Mouse (Mus musculus): ENCODE measurements around the gene Olfr801. TPM values are rescaled to one million over a fixed set of nuclear protein-coding genes. Genes with fewer than 3 reads are reported as not detected.

The Olfr801 gene
- polyA plus RNA-seq (2014; fragmentation: Nextera tagmentation; extraction: Ambion mirVana) = not detected in 2 replicates

DNA sequence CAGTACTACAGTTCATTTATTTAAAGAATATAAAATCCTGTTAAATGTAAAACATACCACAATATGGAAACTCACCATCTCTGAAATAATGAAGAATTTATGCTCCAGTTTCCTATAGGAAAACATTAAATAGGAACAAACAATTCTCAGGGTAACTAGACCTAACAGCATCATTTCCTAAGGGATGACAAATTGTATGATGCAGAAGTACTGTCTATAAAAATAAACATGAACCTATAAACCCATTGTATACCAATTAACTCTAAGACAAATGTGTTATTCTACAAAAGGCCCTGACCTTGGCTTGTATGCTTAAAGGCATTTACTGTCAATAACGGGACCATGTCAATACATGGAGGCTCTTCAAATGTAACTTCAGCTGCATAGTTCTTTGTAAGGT, at the start of gene Olfr801:
Gene Olfr801, minus strand, starts transcription at position 101 of the 400 bp plus-strand sequence.
- 79% methylated on average over 1 of the region's 1 CpGs for WGBS

DNA sequence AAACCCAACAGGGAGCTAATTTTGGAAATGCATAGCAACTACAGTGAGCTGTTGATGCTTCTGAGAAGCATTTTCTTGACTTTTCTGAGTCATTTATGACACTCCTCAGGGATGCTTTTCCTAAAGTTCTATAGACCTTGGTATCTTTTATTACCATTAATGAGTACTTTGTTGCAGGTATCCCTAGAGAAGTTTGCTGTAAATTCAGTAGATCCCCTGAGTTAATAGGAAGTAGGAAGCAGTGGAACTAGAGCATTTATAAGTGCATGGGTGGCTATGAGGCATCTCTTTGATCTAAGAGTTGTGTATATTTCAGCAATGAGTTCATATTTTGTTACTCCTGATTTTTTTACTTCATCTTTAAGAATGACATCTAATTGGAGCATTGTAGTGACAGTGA, 29.2 kb upstream of the Olfr801 start, which contains the start of gene Olfr804:
Gene Olfr804, plus strand, starts transcription at position 301 of the 400 bp plus-strand sequence.
- DNase-seq (ENCODE audit: low spot score) = no peak
- no peak within 1 kb of the TSS for H3K9ac ChIP-seq
- H3K4me3 ChIP-seq (replicated peaks; ENCODE audit: low read length) = no peak within 1 kb of the TSS
- no peaks in the 10 kb centered on the region for H3K36me3 ChIP-seq (replicated peaks; ENCODE audit: control insufficient read depth, insufficient read depth)
- no peaks in the 10 kb centered on the region for H3K9me3 ChIP-seq (ENCODE audit: control insufficient read depth, low read length)
- no peaks in the 10 kb centered on the region for H3K4me1 ChIP-seq (replicated peaks; ENCODE audit: control insufficient read depth, insufficient read depth, low read length)
- no peaks in the 10 kb centered on the region for H3K27me3 ChIP-seq (ENCODE audit: control insufficient read depth, insufficient read depth, low read length)
- no peak within 1 kb of the TSS for H3K4me2 ChIP-seq (replicated peaks)
- H3K27ac ChIP-seq = no peak within 1 kb of the TSS
- ATAC-seq (ENCODE audit: low FRiP score) = no peak

More for the DNA sequence above, at the start of gene Olfr801:
- H3K4me1 ChIP-seq (replicated peaks; ENCODE audit: control insufficient read depth, insufficient read depth, low read length) = no peaks in the 10 kb centered on the region
- no peaks in the 10 kb centered on the region for H3K9me3 ChIP-seq (ENCODE audit: control insufficient read depth, low read length)
- H3K27ac ChIP-seq = no peak within 1 kb of the TSS
- no peak within 1 kb of the TSS for H3K4me3 ChIP-seq (replicated peaks; ENCODE audit: low read length)
- no peak within 1 kb of the TSS for H3K4me2 ChIP-seq (replicated peaks)
- DNase-seq (ENCODE audit: low spot score) = no peak
- no peaks in the 10 kb centered on the region for H3K27me3 ChIP-seq (ENCODE audit: control insufficient read depth, insufficient read depth, low read length)
- no peak for ATAC-seq (ENCODE audit: low FRiP score)
- no peak within 1 kb of the TSS for H3K9ac ChIP-seq
- no peaks in the 10 kb centered on the region for H3K36me3 ChIP-seq (replicated peaks; ENCODE audit: control insufficient read depth, insufficient read depth)

DNA sequence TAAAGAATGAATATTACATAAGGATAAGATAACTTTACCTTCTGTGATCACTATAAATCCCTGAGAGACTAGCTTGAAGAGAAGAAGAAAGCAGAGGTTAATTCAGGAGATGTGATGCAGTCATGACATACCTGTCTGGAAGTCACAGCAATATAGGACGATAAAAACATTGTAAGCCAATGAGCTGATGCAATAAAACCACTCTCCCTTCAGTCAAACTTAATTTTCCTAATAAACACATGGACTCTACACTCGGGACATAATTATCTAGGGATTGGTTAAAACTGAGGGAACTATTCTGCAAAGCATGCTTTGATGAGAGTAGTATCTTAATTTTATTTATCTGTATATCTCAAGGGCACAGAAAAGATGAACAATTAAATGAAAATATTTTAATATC, 20.5 kb upstream of the Olfr801 start, which contains the start of gene Olfr803:
Gene Olfr803, minus strand, starts transcription at position 101 of the 400 bp plus-strand sequence.
- no peaks in the 10 kb centered on the region for H3K4me1 ChIP-seq (replicated peaks; ENCODE audit: control insufficient read depth, insufficient read depth, low read length)
- H3K27me3 ChIP-seq (ENCODE audit: control insufficient read depth, insufficient read depth, low read length) = no peaks in the 10 kb centered on the region
- no peak within 1 kb of the TSS for H3K4me2 ChIP-seq (replicated peaks)
- DNase-seq (ENCODE audit: low spot score) = no peak
- H3K27ac ChIP-seq = no peak within 1 kb of the TSS
- WGBS = 81% methylated on average over 2 of the region's 2 CpGs
- no peak for ATAC-seq (ENCODE audit: low FRiP score)
- H3K4me3 ChIP-seq (replicated peaks; ENCODE audit: low read length) = no peak within 1 kb of the TSS
- no peak within 1 kb of the TSS for H3K9ac ChIP-seq
- no peaks in the 10 kb centered on the region for H3K9me3 ChIP-seq (ENCODE audit: control insufficient read depth, low read length)
- H3K36me3 ChIP-seq (replicated peaks; ENCODE audit: control insufficient read depth, insufficient read depth) = no peaks in the 10 kb centered on the region

DNA sequence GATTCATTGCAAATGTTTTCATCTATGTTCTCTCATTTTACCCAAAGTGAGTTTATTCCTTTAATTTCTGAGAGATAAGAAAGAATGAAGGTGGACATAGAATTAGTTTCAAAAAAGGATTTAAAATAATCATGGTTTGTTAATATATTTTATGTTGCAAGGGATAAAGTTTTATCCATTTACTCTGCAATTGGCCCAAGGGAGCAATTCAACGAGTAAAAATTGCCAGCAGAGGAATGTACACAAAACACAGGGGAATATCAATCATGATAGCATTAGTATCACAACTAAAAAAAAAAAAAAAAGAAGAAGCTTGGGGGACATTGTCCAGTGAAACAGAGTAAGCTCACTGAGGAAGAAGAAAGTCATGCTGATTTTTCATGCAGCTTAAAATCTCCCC, 14.4 kb upstream of the Olfr801 start, which contains the start of gene Olfr802:
Gene Olfr802, minus strand, starts transcription at position 101 of the 400 bp plus-strand sequence.
- Histone ChIP-seq H3K9ac (no peak within 1 kb of the TSS), H3K27ac (no peak within 1 kb of the TSS), H3K9me3 (ENCODE audit: control insufficient read depth, low read length) (no peaks in the 10 kb centered on the region), H3K4me3 (replicated peaks; ENCODE audit: low read length) (no peak within 1 kb of the TSS), H3K36me3 (replicated peaks; ENCODE audit: control insufficient read depth, insufficient read depth) (no peaks in the 10 kb centered on the region), H3K27me3 (ENCODE audit: control insufficient read depth, insufficient read depth, low read length) (no peaks in the 10 kb centered on the region), H3K4me1 (replicated peaks; ENCODE audit: control insufficient read depth, insufficient read depth, low read length) (no peaks in the 10 kb centered on the region), H3K4me2 (replicated peaks) (no peak within 1 kb of the TSS)
- WGBS = 73% methylated on average over 1 of the region's 1 CpGs
- no peak for ATAC-seq (ENCODE audit: low FRiP score)
- no peak for DNase-seq (ENCODE audit: low spot score)

- DNase-seq (ENCODE audit: low spot score) (no peak), ATAC-seq (ENCODE audit: low FRiP score) (no peak)
- no peak within 1 kb of the TSS for H3K4me3 ChIP-seq (replicated peaks; ENCODE audit: low read length)
- H3K9ac ChIP-seq = no peak within 1 kb of the TSS
- no peaks in the 10 kb centered on the region for H3K9me3 ChIP-seq (ENCODE audit: control insufficient read depth, low read length)
- H3K4me1 ChIP-seq (replicated peaks; ENCODE audit: control insufficient read depth, insufficient read depth, low read length) = no peaks in the 10 kb centered on the region
- no peak within 1 kb of the TSS for H3K27ac ChIP-seq
- H3K27me3 ChIP-seq (ENCODE audit: control insufficient read depth, insufficient read depth, low read length) = no peaks in the 10 kb centered on the region
- H3K36me3 ChIP-seq (replicated peaks; ENCODE audit: control insufficient read depth, insufficient read depth) = no peaks in the 10 kb centered on the region
- H3K4me2 ChIP-seq (replicated peaks) = no peak within 1 kb of the TSS
Observed at GRCm38 (mm10) chr10:129657394-129657793, 16.3 kb downstream of the Olfr801 start, which contains the start of gene Olfr800. Gene Olfr800 (plus strand): TSS chr10:129657694.

DNA sequence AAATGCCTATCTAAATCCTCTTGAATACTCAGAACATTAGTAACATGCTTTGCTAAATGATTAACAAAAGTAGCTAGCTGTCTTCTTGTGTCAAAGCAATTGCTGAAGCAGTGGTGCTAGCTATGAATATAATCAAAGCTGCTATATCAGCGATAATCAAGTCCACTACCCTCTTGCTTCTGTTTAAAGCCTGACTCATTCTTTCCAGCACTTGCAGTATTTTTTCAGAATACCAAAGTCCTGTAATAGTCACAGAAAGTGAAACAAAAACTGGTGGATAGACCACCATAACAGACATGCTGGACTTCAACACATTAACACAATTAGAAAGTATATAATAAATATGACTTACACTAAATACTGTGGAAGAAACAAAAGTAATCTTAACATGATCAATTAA, 21.9 kb downstream of the Olfr801 start:
- DNase-seq (ENCODE audit: low spot score) (no peak), ATAC-seq (ENCODE audit: low FRiP score) (no peak)
- Histone ChIP-seq H3K4me1 (replicated peaks; ENCODE audit: control insufficient read depth, insufficient read depth, low read length) (no peaks in the 10 kb centered on the region), H3K4me3 (replicated peaks; ENCODE audit: low read length) (no peak overlapping the region), H3K9me3 (ENCODE audit: control insufficient read depth, low read length) (no peaks in the 10 kb centered on the region), H3K27me3 (ENCODE audit: control insufficient read depth, insufficient read depth, low read length) (no peaks in the 10 kb centered on the region), H3K27ac (no peak overlapping the region), H3K4me2 (replicated peaks) (no peak overlapping the region), H3K36me3 (replicated peaks; ENCODE audit: control insufficient read depth, insufficient read depth) (no peaks in the 10 kb centered on the region), H3K9ac (no peak overlapping the region)
- 95% methylated on average over 1 of the region's 1 CpGs for whole genome bisulfite sequencing

DNA sequence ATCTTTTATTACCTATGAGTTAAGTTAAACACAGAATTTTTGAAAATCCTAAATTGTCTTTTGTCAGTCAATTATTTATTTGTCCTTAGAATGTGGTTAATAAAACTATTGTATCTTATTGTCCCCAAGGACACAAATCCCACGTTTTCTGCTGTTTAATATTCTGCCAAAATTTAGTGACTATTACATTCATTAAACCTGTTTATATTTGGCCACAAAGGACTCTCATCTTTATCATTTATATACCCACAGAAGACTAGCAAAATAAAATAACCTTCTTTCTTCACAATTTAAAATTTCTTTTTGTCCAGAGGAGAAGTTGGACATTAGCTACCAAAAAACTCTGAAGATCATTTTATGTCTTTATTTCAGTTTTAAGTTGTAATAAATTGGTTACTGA, 36.5 kb downstream of the Olfr801 start, which contains the start of gene Olfr799:
Gene Olfr799, plus strand, starts transcription at position 301 of the 400 bp plus-strand sequence.
- WGBS = 45% methylated on average over 1 of the region's 1 CpGs
- H3K4me3 ChIP-seq (replicated peaks; ENCODE audit: low read length) = no peak within 1 kb of the TSS
- peaks cover 10% of the 10 kb centered on the region; the same call in 1 of the 2 replicates for H3K9me3 ChIP-seq (ENCODE audit: control insufficient read depth, low read length)
- no peak within 1 kb of the TSS for H3K27ac ChIP-seq
- no peak within 1 kb of the TSS for H3K9ac ChIP-seq
- H3K4me2 ChIP-seq (replicated peaks) = no peak within 1 kb of the TSS
- ATAC-seq (ENCODE audit: low FRiP score) (no peak), DNase-seq (ENCODE audit: low spot score) (no peak)
- H3K4me1 ChIP-seq (replicated peaks; ENCODE audit: control insufficient read depth, insufficient read depth, low read length) = no peaks in the 10 kb centered on the region
- no peaks in the 10 kb centered on the region for H3K27me3 ChIP-seq (ENCODE audit: control insufficient read depth, insufficient read depth, low read length)
- no peaks in the 10 kb centered on the region for H3K36me3 ChIP-seq (replicated peaks; ENCODE audit: control insufficient read depth, insufficient read depth)

- 88% methylated on average over 1 of the region's 1 CpGs for WGBS
- DNase-seq (ENCODE audit: low spot score) (no peak), ATAC-seq (ENCODE audit: low FRiP score) (no peak)
- H3K27me3 ChIP-seq (ENCODE audit: control insufficient read depth, insufficient read depth, low read length) = no peaks in the 10 kb centered on the region
- no peak within 1 kb of the TSS for H3K4me3 ChIP-seq (replicated peaks; ENCODE audit: low read length)
- no peak within 1 kb of the TSS for H3K27ac ChIP-seq
- no peaks in the 10 kb centered on the region for H3K4me1 ChIP-seq (replicated peaks; ENCODE audit: control insufficient read depth, insufficient read depth, low read length)
- H3K4me2 ChIP-seq (replicated peaks) = no peak within 1 kb of the TSS
- no peak within 1 kb of the TSS for H3K9ac ChIP-seq
- H3K9me3 ChIP-seq (ENCODE audit: control insufficient read depth, low read length) = peaks cover 2% of the 10 kb centered on the region; the same call in 1 of the 2 replicates
- H3K36me3 ChIP-seq (replicated peaks; ENCODE audit: control insufficient read depth, insufficient read depth) = no peaks in the 10 kb centered on the region
Observed at GRCm38 (mm10) chr10:129627834-129628233, 45.8 kb downstream of the Olfr801 start, which contains the start of gene Olfr798. Gene Olfr798 (minus strand): TSS chr10:129627934.

DNA sequence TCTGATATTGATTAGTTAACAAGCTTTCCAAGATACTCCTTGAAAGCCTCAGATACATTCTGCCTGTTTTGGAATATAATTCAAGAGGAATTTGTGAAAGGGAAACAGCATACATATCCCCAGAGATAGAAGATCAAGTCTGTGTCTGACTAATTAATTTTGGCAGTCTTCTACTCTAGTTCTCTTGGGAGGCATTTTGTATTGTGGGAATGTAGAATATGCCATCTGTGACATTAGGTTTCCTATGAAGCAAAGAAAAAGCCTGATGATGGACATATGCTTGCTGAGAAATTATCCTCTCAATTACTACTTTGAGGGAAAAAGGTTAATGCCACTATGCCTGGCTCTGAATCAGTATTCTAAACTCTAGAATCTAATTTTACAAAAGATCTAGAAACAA, 50.4 kb downstream of the Olfr801 start:
- no peaks in the 10 kb centered on the region for H3K4me1 ChIP-seq (replicated peaks; ENCODE audit: control insufficient read depth, insufficient read depth, low read length)
- no peaks in the 10 kb centered on the region for H3K9me3 ChIP-seq (ENCODE audit: control insufficient read depth, low read length)
- no peaks in the 10 kb centered on the region for H3K36me3 ChIP-seq (replicated peaks; ENCODE audit: control insufficient read depth, insufficient read depth)
- no peak overlapping the region for H3K4me2 ChIP-seq (replicated peaks)
- H3K27me3 ChIP-seq (ENCODE audit: control insufficient read depth, insufficient read depth, low read length) = no peaks in the 10 kb centered on the region
- H3K4me3 ChIP-seq (replicated peaks; ENCODE audit: low read length) = no peak overlapping the region
- DNase-seq (ENCODE audit: low spot score) (peak; percentile 36), ATAC-seq (ENCODE audit: low FRiP score) (peak; percentile 55; the same call in 1 of the 2 replicates)
- H3K27ac ChIP-seq = no peak overlapping the region
- H3K9ac ChIP-seq = no peak overlapping the region

- no peak overlapping the region for H3K9ac ChIP-seq
- ATAC-seq (ENCODE audit: low FRiP score) (no peak), DNase-seq (ENCODE audit: low spot score) (no peak)
- no peak overlapping the region for H3K4me3 ChIP-seq (replicated peaks; ENCODE audit: low read length)
- H3K4me2 ChIP-seq (replicated peaks) = no peak overlapping the region
- no peaks in the 10 kb centered on the region for H3K9me3 ChIP-seq (ENCODE audit: control insufficient read depth, low read length)
- H3K36me3 ChIP-seq (replicated peaks; ENCODE audit: control insufficient read depth, insufficient read depth) = no peaks in the 10 kb centered on the region
- H3K27me3 ChIP-seq (ENCODE audit: control insufficient read depth, insufficient read depth, low read length) = no peaks in the 10 kb centered on the region
- WGBS = 26% methylated on average over 1 of the region's 1 CpGs
- H3K27ac ChIP-seq = no peak overlapping the region
- H3K4me1 ChIP-seq (replicated peaks; ENCODE audit: control insufficient read depth, insufficient read depth, low read length) = no peaks in the 10 kb centered on the region
Observed at GRCm38 (mm10) chr10:129621724-129622123, 51.9 kb downstream of the Olfr801 start.

Data from hindbrain, embryonic 14.5 days (tissue).